8 mouse cellular contexts compared by ENCODE assay signal in the genomic region with DNA sequence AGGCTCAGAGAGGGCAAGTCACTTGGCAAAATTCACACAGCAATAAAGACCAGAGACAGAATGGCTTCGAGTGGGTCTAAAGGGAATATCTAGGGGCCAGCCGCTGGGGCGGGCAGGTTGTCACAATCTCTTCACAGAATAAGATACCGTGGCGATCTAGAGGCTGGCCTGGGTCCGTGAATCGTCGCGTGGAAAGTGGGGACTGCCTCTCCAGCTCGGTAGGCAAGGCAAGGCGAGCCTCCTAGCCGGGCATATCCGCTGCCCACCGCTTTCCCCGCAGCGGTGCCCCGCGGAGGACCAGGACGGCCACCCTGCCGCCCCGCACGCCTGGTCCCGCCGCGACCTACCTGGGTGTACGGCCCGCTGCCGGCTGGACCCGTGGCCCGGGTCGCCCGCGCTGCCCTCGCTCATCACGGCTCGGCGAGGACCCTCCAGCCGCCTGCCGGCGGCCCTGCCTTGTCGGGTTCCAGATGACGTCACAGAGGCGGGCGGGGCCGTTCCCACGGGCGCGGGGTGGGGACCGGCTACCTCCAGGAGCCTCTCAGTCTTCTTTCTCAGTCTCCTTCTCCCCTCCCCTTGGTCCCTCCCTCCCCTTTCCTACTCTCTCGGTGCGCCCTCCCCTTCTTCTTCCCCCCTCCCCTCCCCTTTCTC. TPM values are rescaled to one million over a fixed set of nuclear protein-coding genes. Genes with fewer than 3 reads are reported as not detected.
DNase-seq lines count a peak whose midpoint lies in the region; ATAC-seq and TF ChIP-seq lines count a peak whose summit lies in the region.

A gene (minus strand): TSS at position 480 of the 651 bp plus-strand sequence.

- peak within 1 kb of the TSS; percentile 82 for H3K4me3 ChIP-seq in forebrain, embryonic 15.5 days
- H3K4me3 ChIP-seq in lung, embryonic 16.5 days (ENCODE audit: low read length), result peak within 1 kb of the TSS; percentile 74

- POLR2A ChIA-PET in Patski (lab: Charles Lee), result no interaction called here

- DNase-seq in Patski (ENCODE audit: low read depth, low spot score), result no peak
- DNase-seq in cerebellum, adult 11-12 months, result peak; percentile 81
- peak; percentile 70 to 76 for DNase-seq in heart, postnatal 10 days
- DNase-seq in layer of hippocampus, adult 9-11 months, result peak; percentile 71
- peak; percentile 82 to 85 for DNase-seq in right cerebral cortex, adult 2 months (ENCODE audit: low spot score in 2 of 2)
- DNase-seq in urinary bladder, postnatal 10 days (ENCODE audit: low spot score), result peak; percentile 41

- under 1% methylated on average over 50 of the region's 51 CpGs for WGBS in forebrain, embryonic 15.5 days
- under 1% methylated on average over 51 of the region's 51 CpGs for WGBS in lung, embryonic 16.5 days

- no peaks in the 10 kb centered on the region; the same call in 1 of the 2 replicates for H3K9me3 ChIP-seq in forebrain, embryonic 15.5 days
- no peaks in the 10 kb centered on the region for H3K9me3 ChIP-seq in lung, embryonic 16.5 days (ENCODE audit: control insufficient read depth, low read length)

- CTCF ChIA-PET in Patski (lab: Charles Lee), result no interaction called here

- peak within 1 kb of the TSS; percentile 82 for H3K27ac ChIP-seq in forebrain, embryonic 15.5 days (replicated peaks)
- H3K27ac ChIP-seq in lung, embryonic 16.5 days (ENCODE audit: low read length), result peak within 1 kb of the TSS; percentile 32; the same call in 1 of the 2 replicates

- peak; percentile 26 for ATAC-seq in Patski
- peak; percentile 89 for ATAC-seq in forebrain, embryonic 15.5 days (replicated peaks)
- peak; percentile 90 for ATAC-seq in lung, embryonic 16.5 days (ENCODE audit: low read depth)

- TF ChIP-seq CTCF in Patski (IDR thresholded peaks at IDR 0.05), result no peak

- H3K9ac ChIP-seq in forebrain, embryonic 15.5 days (replicated peaks), result peak within 1 kb of the TSS; percentile 93
- peak within 1 kb of the TSS; percentile 83 for H3K9ac ChIP-seq in lung, embryonic 16.5 days (ENCODE audit: low read length)

- in situ Hi-C loops in Patski (cut with MboI; ENCODE audit: low pct_unique_long_range_greater_than_20kb), result no loop called here

- peak within 1 kb of the TSS; percentile 84 for H3K4me2 ChIP-seq in forebrain, embryonic 15.5 days (replicated peaks)
- peak within 1 kb of the TSS; percentile 98 for H3K4me2 ChIP-seq in lung, embryonic 16.5 days (ENCODE audit: low read depth, low read length)

- H3K27me3 ChIP-seq in Patski, result peaks cover 13% of the 10 kb centered on the region
- H3K27me3 ChIP-seq in forebrain, embryonic 15.5 days, result no peaks in the 10 kb centered on the region
- H3K27me3 ChIP-seq in lung, embryonic 16.5 days (ENCODE audit: control insufficient read depth, insufficient read depth, low read depth, low read length), result no peaks in the 10 kb centered on the region

- intact Hi-C loops in heart, postnatal 10 days (cut with DNase I), result loop anchor here (2.0 kb wide), 1 partner anchor 52 kb away; a partner anchor contains a TSS

- H3K4me1 ChIP-seq in forebrain, embryonic 15.5 days, result peaks cover 19% of the 10 kb centered on the region
- H3K4me1 ChIP-seq in lung, embryonic 16.5 days (replicated peaks; ENCODE audit: control insufficient read depth, insufficient read depth, low read length), result peaks cover 11% of the 10 kb centered on the region

- H3K36me3 ChIP-seq in forebrain, embryonic 15.5 days, result peaks cover 10% of the 10 kb centered on the region; the same call in 1 of the 2 replicates
- no peaks in the 10 kb centered on the region for H3K36me3 ChIP-seq in lung, embryonic 16.5 days (ENCODE audit: control insufficient read depth, insufficient read depth, low read length)

RNA-seq across cellular contexts. Expression of the gene that starts here (rescaled TPM):
- polyA plus RNA-seq in Patski (2021), result 0.24 TPM
- 7.8 TPM in 2 replicates for polyA plus RNA-seq in forebrain, embryonic 15.5 days (2015; fragmentation: Nextera tagmentation; extraction: Ambion mirVana)
- 1 to 10 TPM; 9.4 TPM for total RNA-seq in heart, postnatal 10 days (2021)
- 2.9 and 3.3 TPM in 2 replicates for polyA plus RNA-seq in lung, embryonic 16.5 days (2015; fragmentation: Nextera tagmentation; extraction: Ambion mirVana)

Comparison
In these comparisons a context has a peak if more than half of its experiments do, and no peak if none do; other contexts are left out.
1. Peak in ATAC-seq in Patski; RNA of the gene not detected or under 1 TPM.
2. ATAC-seq: peak in every context shown above with its lines; median percentile 90 in lung, embryonic 16.5 days; 89 in forebrain, embryonic 15.5 days; 26 in Patski.